Mouse (Mus musculus) hindbrain, embryonic 11.5 days (tissue): ENCODE data around the gene Sertad2. TPM values are rescaled to one million over a fixed set of nuclear protein-coding genes. Genes with fewer than 3 reads are reported as not detected.

ENCODE experiments used
- ATAC-seq: fragments of 200-750 bp; cut with Nextera tagmentation; 2 replicates; pipeline ENCODE4 v1.8.0; 2017; ENCODE audit warnings: mild to moderate bottlenecking, moderate TSS enrichment, moderate library complexity; ENCODE audit not compliant: low FRiP score
- DNase-seq: peaks from one replicate; pipeline ENCODE4 v3.0.0-alpha.2; 2015; ENCODE audit warnings: low spot score
- H3K27ac ChIP-seq: fragments of 300-500 bp; sonication (generic); 2 replicates; pipeline ENCODE4 v1.5.1; 2014; ENCODE audit warnings: mild to moderate bottlenecking, low read depth, low read length
- H3K27me3 ChIP-seq: fragments of 300-500 bp; sonication (generic); 2 replicates; pipeline ENCODE4 v1.6.1; 2014; ENCODE audit warnings: mild to moderate bottlenecking, low read length, moderate library complexity, mixed read lengths; ENCODE audit not compliant: control insufficient read depth, insufficient read depth
- H3K36me3 ChIP-seq: fragments of 300-500 bp; sonication (generic); 2 replicates; pipeline ENCODE4 v1.6.1; 2014; ENCODE audit warnings: mild to moderate bottlenecking, low read length, moderate library complexity, mixed read lengths; ENCODE audit not compliant: control insufficient read depth, insufficient read depth
- H3K4me1 ChIP-seq: fragments of 300-500 bp; sonication (generic); replicated peaks from 2 replicates; pipeline ENCODE4 v1.6.1; 2014; ENCODE audit warnings: low read length, mixed read lengths; ENCODE audit not compliant: control insufficient read depth, insufficient read depth
- H3K4me2 ChIP-seq: fragments of 300-500 bp; sonication (generic); replicated peaks from 2 replicates; pipeline ENCODE4 v1.6.1; 2014; ENCODE audit warnings: mild to moderate bottlenecking, low read depth, low read length
- H3K4me3 ChIP-seq: fragments of 300-500 bp; sonication (generic); 2 replicates; pipeline ENCODE4 v1.5.1; 2014; ENCODE audit warnings: low read depth, low read length
- H3K9ac ChIP-seq: fragments of 300-500 bp; sonication (generic); 2 replicates; pipeline ENCODE4 v1.6.1; 2014; ENCODE audit warnings: low read depth, low read length
- H3K9me3 ChIP-seq: fragments of 300-500 bp; sonication (generic); 2 replicates; pipeline ENCODE4 v1.6.1; 2016; ENCODE audit warnings: low read length; ENCODE audit not compliant: control insufficient read depth
- WGBS: fragments of 180-500 bp; shearing (Covaris S2); extraction: QIAGEN DNeasy Blood & Tissue Kit; methylation state at CpG from one replicate; pipeline ENCODE4 v1.1.7; 2014; 5-methylcytosine and 5-hydroxymethylcytosine counted together
- polyA plus RNA-seq: library from polyadenylated mRNA; unstranded; fragments of >200 nt; fragmentation: Nextera tagmentation; extraction: Ambion mirVana; gene quantifications from 2 replicates; pipeline ENCODE4 v1.2.1, GENCODE M21; 2014

Gene Sertad2
- polyA plus RNA-seq, 1 experiment from 2014 or later = 24.4 TPM

GRCm38 (mm10) chr11:20643161-20643560 lies 100.1 kb downstream of the Sertad2 start:
- whole genome bisulfite sequencing = 63% methylated on average over 5 of the region's 5 CpGs
- H3K27ac ChIP-seq = no peak overlapping the region
- no peaks in the 10 kb centered on the region for H3K27me3 ChIP-seq
- peaks cover 22% of the 10 kb centered on the region for H3K4me1 ChIP-seq
- no peaks in the 10 kb centered on the region for H3K36me3 ChIP-seq
- no peak overlapping the region for H3K9ac ChIP-seq
- no peak overlapping the region for H3K4me3 ChIP-seq
- ATAC-seq = no peak
- H3K9me3 ChIP-seq = no peaks in the 10 kb centered on the region
- no peak overlapping the region for H3K4me2 ChIP-seq
- DNase-seq = no peak

GRCm38 (mm10) chr11:20644166-20644565 lies 101.1 kb downstream of the Sertad2 start:
- no peaks in the 10 kb centered on the region for H3K9me3 ChIP-seq
- H3K4me3 ChIP-seq = no peak overlapping the region
- H3K4me1 ChIP-seq = peaks cover 23% of the 10 kb centered on the region
- DNase-seq (no peak), ATAC-seq (no peak)
- H3K36me3 ChIP-seq = no peaks in the 10 kb centered on the region
- no peaks in the 10 kb centered on the region for H3K27me3 ChIP-seq
- H3K9ac ChIP-seq = no peak overlapping the region
- no peak overlapping the region for H3K4me2 ChIP-seq
- WGBS = 88% methylated on average over 1 of the region's 1 CpGs
- no peak overlapping the region for H3K27ac ChIP-seq

- Histone ChIP-seq H3K9me3 (no peaks in the 10 kb centered on the region), H3K36me3 (no peaks in the 10 kb centered on the region), H3K4me1 (peaks cover 18% of the 10 kb centered on the region), H3K27me3 (no peaks in the 10 kb centered on the region), H3K4me2 (no peak overlapping the region), H3K9ac (no peak overlapping the region), H3K4me3 (no peak overlapping the region), H3K27ac (no peak overlapping the region)
- 56% methylated on average over 6 of the region's 6 CpGs for WGBS
- DNase-seq (no peak), ATAC-seq (no peak)
Measured at GRCm38 (mm10) chr11:20644872-20645271, 101.8 kb downstream of the Sertad2 start.

GRCm38 (mm10) chr11:20645521-20645920 lies 102.5 kb downstream of the Sertad2 start:
- Histone ChIP-seq H3K9ac (no peak overlapping the region), H3K9me3 (no peaks in the 10 kb centered on the region), H3K27me3 (no peaks in the 10 kb centered on the region), H3K4me2 (no peak overlapping the region), H3K36me3 (no peaks in the 10 kb centered on the region), H3K27ac (no peak overlapping the region), H3K4me1 (peaks cover 15% of the 10 kb centered on the region), H3K4me3 (no peak overlapping the region)
- DNase-seq = no peak
- ATAC-seq = no peak
- WGBS = 76% methylated on average over 3 of the region's 3 CpGs

- Histone ChIP-seq H3K4me3 (no peak overlapping the region), H3K4me1 (peaks cover 19% of the 10 kb centered on the region), H3K36me3 (no peaks in the 10 kb centered on the region), H3K9me3 (no peaks in the 10 kb centered on the region), H3K9ac (no peak overlapping the region), H3K27ac (no peak overlapping the region), H3K4me2 (no peak overlapping the region), H3K27me3 (no peaks in the 10 kb centered on the region)
- ATAC-seq (no peak), DNase-seq (no peak)
- WGBS = 60% methylated on average over 6 of the region's 6 CpGs
Measured at GRCm38 (mm10) chr11:20646142-20646541, 103.1 kb downstream of the Sertad2 start.

- H3K9ac ChIP-seq = 0 out of 2 replicates have a peak overlapping the region, but pooled peaks have one; percentile 27
- H3K27ac ChIP-seq = no peak overlapping the region
- no peak overlapping the region for H3K4me3 ChIP-seq
- no peaks in the 10 kb centered on the region for H3K9me3 ChIP-seq
- ATAC-seq (no peak), DNase-seq (no peak)
- no peaks in the 10 kb centered on the region for H3K36me3 ChIP-seq
- H3K4me2 ChIP-seq = no peak overlapping the region
- H3K4me1 ChIP-seq = peaks cover 19% of the 10 kb centered on the region
- 30% methylated on average over 10 of the region's 10 CpGs for WGBS
- H3K27me3 ChIP-seq = no peaks in the 10 kb centered on the region
Measured at GRCm38 (mm10) chr11:20646986-20647726, 104.1 kb downstream of the Sertad2 start.

GRCm38 (mm10) chr11:20647902-20648625 lies 105.0 kb downstream of the Sertad2 start:
- Histone ChIP-seq H3K9ac (0 out of 2 replicates have a peak overlapping the region, but pooled peaks have one; percentile 1), H3K4me2 (no peak overlapping the region), H3K27me3 (no peaks in the 10 kb centered on the region), H3K4me1 (peaks cover 19% of the 10 kb centered on the region), H3K9me3 (no peaks in the 10 kb centered on the region), H3K36me3 (no peaks in the 10 kb centered on the region), H3K27ac (peak overlapping the region; percentile 47; the same call in 1 of the 2 replicates), H3K4me3 (no peak overlapping the region)
- DNase-seq = peak; percentile 57
- ATAC-seq = peak; percentile 39; the same call in 1 of the 2 replicates
- WGBS = 36% methylated on average over 19 of the region's 19 CpGs

- peak overlapping the region; percentile 51 for H3K27ac ChIP-seq
- H3K9ac ChIP-seq = no peak overlapping the region
- no peak overlapping the region for H3K4me3 ChIP-seq
- H3K27me3 ChIP-seq = no peaks in the 10 kb centered on the region
- no peaks in the 10 kb centered on the region for H3K9me3 ChIP-seq
- no peaks in the 10 kb centered on the region for H3K36me3 ChIP-seq
- 43% methylated on average over 5 of the region's 5 CpGs for WGBS
- H3K4me2 ChIP-seq = 0 out of 2 replicates have a peak overlapping the region, but pooled peaks have one; percentile 6
- H3K4me1 ChIP-seq = peaks cover 21% of the 10 kb centered on the region
- peak; percentile 66 for ATAC-seq
- peak; percentile 53 for DNase-seq
Measured at GRCm38 (mm10) chr11:20649477-20649876, 106.4 kb downstream of the Sertad2 start.
